In genomic region chr13:49058528-49058927, GRCm38 (mm10) we compare ENCODE assay signal across 8 mouse cellular contexts.
A peak's percentile ranks its signal among the peaks of the same experiment; 100 is the strongest.
DNase-seq lines count a peak whose midpoint lies in the region; ATAC-seq and TF ChIP-seq lines count a peak whose summit lies in the region.

No protein-coding gene starts in this region.

- H3ac ChIP-seq in C2C12 (ENCODE audit: control insufficient read depth, insufficient read length, low read depth) = no peak overlapping the region

- TF ChIP-seq CTCF in heart, postnatal 0 days (IDR thresholded peaks at IDR 0.05; ENCODE audit: low read depth) = peak; percentile 90
- TF ChIP-seq CTCF in C2C12 (IDR thresholded peaks at IDR 0.05; ENCODE audit: control insufficient read depth, insufficient read depth, insufficient read length) = peak; percentile 26
- peak; percentile 51; the same call in 1 of the 2 replicates for TF ChIP-seq CTCF in brain, embryonic 14.5 days (IDR thresholded peaks at IDR 0.05; ENCODE audit: borderline replicate concordance, extremely low read depth, insufficient read depth, insufficient read length)

- DNase-seq in heart, postnatal 0 days (ENCODE audit: low spot score) = peak; percentile 60
- peak; percentile 26 for DNase-seq in brain, embryonic 14.5 days (ENCODE audit: low read depth)
- peak; percentile 22 for DNase-seq in induced T-regulatory cell, adult 2 months (ENCODE audit: low read depth)
- peak; percentile 46 for DNase-seq in retina, postnatal 7 days (ENCODE audit: low read depth, low spot score)
- DNase-seq in limb, embryonic 10.5 days (ENCODE audit: low spot score) = no peak
- DNase-seq in c-Kit-positive CD71-positive TER-119-positive erythroid progenitor cells, embryonic 14.5 days (ENCODE audit: low spot score) = no peak

- no peaks in the 10 kb centered on the region for H3K4me1 ChIP-seq in heart, postnatal 0 days (ENCODE audit: control insufficient read depth, insufficient read depth)
- no peaks in the 10 kb centered on the region for H3K4me1 ChIP-seq in heart, embryonic 11.5 days (ENCODE audit: control insufficient read depth, insufficient read depth, low read length)
- no peaks in the 10 kb centered on the region for H3K4me1 ChIP-seq in limb, embryonic 10.5 days

- no peak overlapping the region for H3K27ac ChIP-seq in heart, postnatal 0 days (ENCODE audit: low read depth)
- no peak overlapping the region for H3K27ac ChIP-seq in heart, embryonic 11.5 days (ENCODE audit: low read depth, low read length)
- no peak overlapping the region for H3K27ac ChIP-seq in limb, embryonic 10.5 days

- no peak for TF ChIP-seq POLR2A in brain, embryonic 14.5 days (IDR thresholded peaks at IDR 0.05; ENCODE audit: borderline replicate concordance, extremely low read depth, insufficient read depth, insufficient read length, poor library complexity, severe bottlenecking)

- no peaks in the 10 kb centered on the region for H3K79me2 ChIP-seq in C2C12 (ENCODE audit: control insufficient read depth, insufficient read depth)

- no peaks in the 10 kb centered on the region for H3K79me3 ChIP-seq in C2C12 (ENCODE audit: low read depth)

- 85% methylated on average over 4 of the region's 4 CpGs for WGBS in heart, postnatal 0 days
- 79% methylated on average over 4 of the region's 4 CpGs for WGBS in heart, embryonic 11.5 days (ENCODE audit: insufficient replicate concordance)
- WGBS in limb, embryonic 10.5 days = 89% methylated on average over 4 of the region's 4 CpGs

- H3K36me3 ChIP-seq in heart, postnatal 0 days (replicated peaks; ENCODE audit: control insufficient read depth, insufficient read depth, low read length) = no peaks in the 10 kb centered on the region
- H3K36me3 ChIP-seq in heart, embryonic 11.5 days (ENCODE audit: control insufficient read depth, insufficient read depth, low read length) = no peaks in the 10 kb centered on the region
- H3K36me3 ChIP-seq in C2C12 (ENCODE audit: control insufficient read depth, insufficient read depth) = no peaks in the 10 kb centered on the region
- H3K36me3 ChIP-seq in limb, embryonic 10.5 days = no peaks in the 10 kb centered on the region

- no peak overlapping the region for H3K4me2 ChIP-seq in heart, postnatal 0 days (ENCODE audit: low read depth, low read length)
- no peak overlapping the region for H3K4me2 ChIP-seq in heart, embryonic 11.5 days

- no peak overlapping the region for H3K9ac ChIP-seq in heart, postnatal 0 days (replicated peaks; ENCODE audit: low read depth, low read length)
- no peak overlapping the region for H3K9ac ChIP-seq in heart, embryonic 11.5 days (ENCODE audit: low read depth, low read length)

- peak; percentile 55; the same call in 1 of the 2 replicates for ATAC-seq in heart, postnatal 0 days (ENCODE audit: insufficient read depth, low read depth)
- no peak for ATAC-seq in heart, embryonic 11.5 days (replicated peaks; ENCODE audit: insufficient number of reproducible peaks, low FRiP score, low TSS enrichment)

- no peak for TF ChIP-seq EP300 in heart, postnatal 0 days (IDR thresholded peaks at IDR 0.05; ENCODE audit: low read depth)

- no peaks in the 10 kb centered on the region for H3K27me3 ChIP-seq in heart, postnatal 0 days (ENCODE audit: control insufficient read depth, insufficient read depth, low read length)
- H3K27me3 ChIP-seq in heart, embryonic 11.5 days (ENCODE audit: control insufficient read depth, insufficient read depth, low read length) = peaks cover 5% of the 10 kb centered on the region
- H3K27me3 ChIP-seq in C2C12 (ENCODE audit: control insufficient read depth, insufficient read depth, insufficient read length) = peaks cover 60% of the 10 kb centered on the region
- no peaks in the 10 kb centered on the region for H3K27me3 ChIP-seq in limb, embryonic 10.5 days (ENCODE audit: low read depth, poor library complexity, severe bottlenecking)

- no peak overlapping the region for H3K4me3 ChIP-seq in heart, postnatal 0 days (ENCODE audit: low read depth, low read length)
- no peak overlapping the region for H3K4me3 ChIP-seq in heart, embryonic 11.5 days (ENCODE audit: low read depth, low read length)
- H3K4me3 ChIP-seq in C2C12 (ENCODE audit: insufficient read depth, poor library complexity, severe bottlenecking) = no peak overlapping the region
- no peak overlapping the region for H3K4me3 ChIP-seq in limb, embryonic 10.5 days

- H3K9me3 ChIP-seq in heart, postnatal 0 days (replicated peaks; ENCODE audit: control insufficient read depth, low read length) = no peaks in the 10 kb centered on the region
- no peaks in the 10 kb centered on the region for H3K9me3 ChIP-seq in heart, embryonic 11.5 days (replicated peaks; ENCODE audit: control insufficient read depth, low read length)
- no peaks in the 10 kb centered on the region for H3K9me3 ChIP-seq in limb, embryonic 10.5 days (replicated peaks)

TF ChIP-seq in C2C12, 6 proteins besides CTCF, POLR2A, EP300 and RAD21:
- TF ChIP-seq MYOD1 (IDR thresholded peaks at IDR 0.05; ENCODE audit: control insufficient read depth, insufficient read length, low read depth) (no peak), CEBPB (IDR thresholded peaks at IDR 0.05; ENCODE audit: low read depth) (no peak), MYOG (IDR thresholded peaks at IDR 0.05; ENCODE audit: control insufficient read depth, extremely low read depth, insufficient read length) (no peak), MAX (IDR thresholded peaks at IDR 0.05) (no peak), FOSL1 (IDR thresholded peaks at IDR 0.05; ENCODE audit: insufficient read depth, low read length, poor library complexity, severe bottlenecking) (no peak), USF1 (IDR thresholded peaks at IDR 0.05; ENCODE audit: low read depth) (no peak)

Comparison
In these comparisons a context has a peak if more than half of its experiments do, and no peak if none do; other contexts are left out.
1. DNase-seq: peak in heart, postnatal 0 days (single experiment), brain, embryonic 14.5 days (single experiment), induced T-regulatory cell, adult 2 months (single experiment) and retina, postnatal 7 days (single experiment); none in limb, embryonic 10.5 days (single experiment) and c-Kit-positive CD71-positive TER-119-positive erythroid progenitor cells, embryonic 14.5 days (single experiment).
2. CTCF ChIP-seq: peak in every context shown above with its lines; median percentile 90 in heart, postnatal 0 days; 51 in brain, embryonic 14.5 days; 26 in C2C12.